Mouse (Mus musculus): ENCODE measurements around the gene Ppp2r5a.

GRCm38 (mm10) chr1:191323381-191323780 lies 79.7 kb downstream of the Ppp2r5a start:
- TF ChIP-seq CTCF (IDR thresholded peaks at IDR 0.05; ENCODE audit: borderline replicate concordance, insufficient read depth, low read length) (no peak), POLR2A (IDR thresholded peaks at IDR 0.05; ENCODE audit: low read depth, low read length) (no peak)
